Mouse (Mus musculus) MEL (cell line): ENCODE results near the gene Plin2. TPM values are rescaled to one million over a fixed set of nuclear protein-coding genes. Genes with fewer than 3 reads are reported as not detected.

Experiments
- DNase-seq: peaks from one replicate; pipeline ENCODE4 v3.0.0; 2011; ENCODE audit warnings: low read depth, low spot score
- H3K27ac ChIP-seq: 2 replicates; pipeline ENCODE4 v1.5.1; 2012; ENCODE audit warnings: low read depth, mild to moderate bottlenecking, control low read depth, low read length, moderate library complexity; ENCODE audit not compliant: control insufficient read depth
- H3K27me3 ChIP-seq, 2 experiments: fragments of 150-350 bp in 1 of 2; sonication (generic) in 1 of 2; 2 replicates each; pipeline ENCODE4 v1.6.1; 2012; ENCODE audit warnings: low read length in 2 of 2, mild to moderate bottlenecking in 2 of 2, improper control_type of control experiment in 1 of 2, moderate library complexity in 1 of 2; ENCODE audit not compliant: insufficient read depth in 2 of 2, control insufficient read depth in 1 of 2
- H3K36me3 ChIP-seq, 2 experiments: 2 replicates each; pipeline ENCODE4 v1.6.1; 2012 to 2014; ENCODE audit warnings: low read length in 2 of 2, improper control_type of control experiment in 1 of 2, inconsistent platforms in 1 of 2, mild to moderate bottlenecking in 1 of 2; ENCODE audit not compliant: insufficient read depth in 2 of 2, control insufficient read depth in 1 of 2
- H3K4me1 ChIP-seq, 2 experiments: fragments of 150-350 bp in 1 of 2; sonication (generic) in 1 of 2; 2 replicates each; pipeline ENCODE4 v1.6.1; 2012; ENCODE audit warnings: low read length in 2 of 2, improper control_type of control experiment in 1 of 2, mild to moderate bottlenecking in 1 of 2; ENCODE audit not compliant: insufficient read depth in 2 of 2, control insufficient read depth in 1 of 2
- H3K4me3 ChIP-seq, 2 experiments: fragments of 150-350 bp in 1 of 2; sonication (generic) in 1 of 2; 2 replicates each; pipeline ENCODE4 v1.5.1; 2012; ENCODE audit warnings: low read depth in 2 of 2, low read length in 2 of 2, mild to moderate bottlenecking in 2 of 2, moderate library complexity in 2 of 2, control low read depth in 1 of 2, improper control_type of control experiment in 1 of 2; ENCODE audit not compliant: control insufficient read depth in 1 of 2, insufficient read depth in 1 of 2
- H3K79me2 ChIP-seq: 2 replicates; pipeline ENCODE4 v1.6.1; 2012; ENCODE audit warnings: mild to moderate bottlenecking, low read length, moderate library complexity; ENCODE audit not compliant: control insufficient read depth, poor library complexity, insufficient read depth
- H3K9ac ChIP-seq: 2 replicates; pipeline ENCODE4 v1.6.1; 2012; ENCODE audit warnings: low read depth, mild to moderate bottlenecking, control low read depth, low read length, moderate library complexity; ENCODE audit not compliant: control insufficient read depth, poor library complexity, severe bottlenecking
- H3K9me3 ChIP-seq: fragments of 150-350 bp; sonication (generic); replicated peaks from 2 replicates; pipeline ENCODE4 v1.6.1; 2012; ENCODE audit warnings: mild to moderate bottlenecking, low read length, improper control_type of control experiment, moderate library complexity; ENCODE audit not compliant: insufficient read depth
- BHLHE40 ChIP-seq: IDR thresholded peaks from 2 replicates; pipeline ENCODE4 v1.6.1; 2012; ENCODE audit warnings: low read depth, mild to moderate bottlenecking, inconsistent platforms, low read length, improper control_type of control experiment, borderline replicate concordance
- CTCF ChIP-seq, 3 experiments: IDR thresholded peaks in 2 of 3; conservative IDR thresholded peaks in 1 of 3; 2 replicates each; pipeline ENCODE4 v1.5.1; 2011 to 2012; ENCODE audit warnings: low read length in 3 of 3, low read depth in 2 of 3, mild to moderate bottlenecking in 2 of 3, improper control_type of control experiment in 1 of 3, inconsistent platforms in 1 of 3, mixed read lengths in 1 of 3, moderate library complexity in 1 of 3; ENCODE audit not compliant: control insufficient read depth in 1 of 3, insufficient read depth in 1 of 3, poor library complexity in 1 of 3, severe bottlenecking in 1 of 3
- ELF1 ChIP-seq: IDR thresholded peaks from 2 replicates; pipeline ENCODE4 v1.6.1; 2014; ENCODE audit warnings: low read depth, mild to moderate bottlenecking, inconsistent platforms, low read length, improper control_type of control experiment, moderate library complexity
- ETS1 ChIP-seq: IDR thresholded peaks from 2 replicates; pipeline ENCODE4 v1.6.1; 2012; ENCODE audit warnings: low read depth, mild to moderate bottlenecking, inconsistent platforms, low read length, improper control_type of control experiment, moderate library complexity
- GATA1 ChIP-seq: IDR thresholded peaks from 2 replicates; pipeline ENCODE4 v1.6.1; 2011; ENCODE audit warnings: low read depth, low read length, improper control_type of control experiment
- HCFC1 ChIP-seq: IDR thresholded peaks from 2 replicates; pipeline ENCODE4 v1.6.1; 2012; ENCODE audit warnings: low read depth, mild to moderate bottlenecking, inconsistent platforms, low read length, improper control_type of control experiment, moderate library complexity
- KAT2A ChIP-seq: conservative IDR thresholded peaks from 2 replicates; pipeline ENCODE4 v1.6.1; 2012; ENCODE audit warnings: low read depth, low read length, improper control_type of control experiment, inconsistent platforms
- MAFK ChIP-seq: IDR thresholded peaks from 2 replicates; pipeline ENCODE4 v1.6.1; 2011; ENCODE audit warnings: low read depth, mild to moderate bottlenecking, low read length, improper control_type of control experiment, borderline replicate concordance
- MAZ ChIP-seq: IDR thresholded peaks from 2 replicates; pipeline ENCODE4 v1.6.1; 2012; ENCODE audit warnings: low read depth, mild to moderate bottlenecking, inconsistent platforms, low read length, improper control_type of control experiment
- MEF2A ChIP-seq: IDR thresholded peaks from 2 replicates; pipeline ENCODE4 v1.6.1; 2014; ENCODE audit warnings: low read depth, mild to moderate bottlenecking, inconsistent platforms, low read length, improper control_type of control experiment; ENCODE audit not compliant: poor library complexity, insufficient replicate concordance, severe bottlenecking; ENCODE audit errors: extremely low read depth
- MYB ChIP-seq: IDR thresholded peaks from 2 replicates; pipeline ENCODE4 v1.6.1; 2011; ENCODE audit warnings: mild to moderate bottlenecking, low read depth, low read length, improper control_type of control experiment
- MYC ChIP-seq: IDR thresholded peaks from 2 replicates; pipeline ENCODE4 v1.6.1; 2011; ENCODE audit warnings: low read depth, mild to moderate bottlenecking, low read length, improper control_type of control experiment, moderate library complexity
- NELFE ChIP-seq: IDR thresholded peaks from 2 replicates; pipeline ENCODE4 v1.6.1; 2011; ENCODE audit warnings: low read depth, low read length, improper control_type of control experiment
- NRF1 ChIP-seq: IDR thresholded peaks from 2 replicates; pipeline ENCODE4 v1.6.1; 2014; ENCODE audit warnings: low read depth, mild to moderate bottlenecking, inconsistent platforms, low read length, improper control_type of control experiment, moderate library complexity; ENCODE audit not compliant: poor library complexity, insufficient read depth, severe bottlenecking
- POLR2AphosphoS2 ChIP-seq: IDR thresholded peaks from 2 replicates; pipeline ENCODE4 v1.6.1; 2011; ENCODE audit warnings: low read length, improper control_type of control experiment
- RAD21 ChIP-seq: IDR thresholded peaks from 2 replicates; pipeline ENCODE4 v1.6.1; 2011; ENCODE audit warnings: mild to moderate bottlenecking, low read depth, low read length, improper control_type of control experiment
- RCOR1 ChIP-seq: IDR thresholded peaks from 2 replicates; pipeline ENCODE4 v1.6.1; 2012; ENCODE audit warnings: low read depth, mild to moderate bottlenecking, inconsistent platforms, low read length, improper control_type of control experiment
- USF1 ChIP-seq: IDR thresholded peaks from 2 replicates; pipeline ENCODE4 v1.6.1; 2014; ENCODE audit warnings: low read depth, mild to moderate bottlenecking, inconsistent platforms, low read length, improper control_type of control experiment, moderate library complexity
- ZC3H11A ChIP-seq: IDR thresholded peaks from 2 replicates; pipeline ENCODE4 v1.6.1; 2012; ENCODE audit warnings: low read depth, mild to moderate bottlenecking, inconsistent platforms, low read length, improper control_type of control experiment
- ZKSCAN1 ChIP-seq: IDR thresholded peaks from 2 replicates; pipeline ENCODE4 v1.6.1; 2012; ENCODE audit warnings: low read depth, mild to moderate bottlenecking, inconsistent platforms, low read length, improper control_type of control experiment, moderate library complexity
- ZNF384 ChIP-seq: IDR thresholded peaks from 2 replicates; pipeline ENCODE4 v1.6.1; 2012; ENCODE audit warnings: low read depth, mild to moderate bottlenecking, inconsistent platforms, low read length, improper control_type of control experiment
- polyA plus RNA-seq, 2 experiments: library from polyadenylated mRNA; stranded (reverse) in 1 of 2; unstranded in 1 of 2; fragments of >175 nt in 1 of 2; fragments of >200 nt in 1 of 2; gene quantifications; 2 replicates each; pipeline versions ENCODE4 v1.2.1 to v1.2.4; 2012; ENCODE audit warnings: low replicate concordance in 2 of 2, low read depth in 1 of 2; ENCODE audit not compliant: insufficient read length in 2 of 2, insufficient read depth in 1 of 2, missing spikeins in 1 of 2
- total RNA-seq: library from RNA; depleted of rRNA; stranded (reverse); fragments of 300-350 nt; gene quantifications from 2 replicates; pipeline ENCODE4 v1.2.3, GENCODE M21; 2012

The Plin2 gene
- total and polyA plus RNA-seq, 3 experiments, result 75.9 to 92.2 TPM; not detected in 1

DNA sequence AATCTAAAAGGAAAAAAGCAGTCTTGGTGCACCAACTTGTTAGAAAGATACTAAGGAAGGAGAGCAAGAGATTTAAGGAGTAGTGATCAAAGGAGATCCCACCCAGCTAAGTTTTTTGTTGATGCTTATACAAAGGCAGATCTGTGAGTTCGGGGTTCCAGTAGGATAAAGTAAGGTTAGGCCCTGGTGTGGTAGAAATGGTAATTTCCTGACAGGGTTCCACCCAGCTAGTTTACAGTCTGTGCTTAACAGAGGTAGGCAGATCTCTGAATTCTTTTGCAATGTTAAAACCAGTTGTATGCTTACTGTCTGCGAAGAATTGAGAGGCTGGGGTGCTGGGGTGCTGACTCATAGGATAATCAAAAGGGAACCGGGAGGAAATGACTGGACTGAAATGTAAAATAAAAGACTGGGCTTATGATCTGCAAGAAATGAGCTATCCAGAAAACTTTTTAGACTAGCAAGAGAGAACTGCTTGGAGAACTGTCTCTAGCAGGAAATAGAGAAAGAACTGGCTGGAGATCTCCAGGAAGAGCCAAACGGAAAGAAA lies 40.9 kb upstream of the Plin2 start:
- Histone ChIP-seq H3K4me3 (no peak overlapping the region), H3K9ac (no peak overlapping the region), H3K27me3 (no peaks in the 10 kb centered on the region), H3K36me3 (peaks cover 0 to 9% of the 10 kb centered on the region in 2 experiments; a peak in 2 of 4 replicates), H3K4me1 (peaks cover 2 to 8% of the 10 kb centered on the region in 2 experiments; a peak in 2 of 4 replicates), H3K27ac (no peak overlapping the region), H3K9me3 (no peaks in the 10 kb centered on the region), H3K79me2 (no peaks in the 10 kb centered on the region)
- DNase-seq, result peak; percentile 29
- TF ChIP-seq NELFE (no peak), USF1 (no peak), POLR2AphosphoS2 (no peak), ELF1 (no peak), CTCF (IDR thresholded peaks at IDR 0.05 in 2 of 3, conservative IDR thresholded peaks at IDR 0.05 in 1 of 3; ENCODE audit: control insufficient read depth in 1 of 3, insufficient read depth in 1 of 3, low read depth in 2 of 3, low read length in 3 of 3, poor library complexity in 1 of 3, severe bottlenecking in 1 of 3) (no peak), HCFC1 (no peak), MYB (no peak), ETS1 (no peak), ZNF384 (no peak), BHLHE40 (no peak), RCOR1 (no peak), MAZ (no peak), MEF2A (no peak), ZC3H11A (no peak), ZKSCAN1 (no peak), MAFK (no peak), NRF1 (no peak), KAT2A (no peak), GATA1 (no peak)

DNA sequence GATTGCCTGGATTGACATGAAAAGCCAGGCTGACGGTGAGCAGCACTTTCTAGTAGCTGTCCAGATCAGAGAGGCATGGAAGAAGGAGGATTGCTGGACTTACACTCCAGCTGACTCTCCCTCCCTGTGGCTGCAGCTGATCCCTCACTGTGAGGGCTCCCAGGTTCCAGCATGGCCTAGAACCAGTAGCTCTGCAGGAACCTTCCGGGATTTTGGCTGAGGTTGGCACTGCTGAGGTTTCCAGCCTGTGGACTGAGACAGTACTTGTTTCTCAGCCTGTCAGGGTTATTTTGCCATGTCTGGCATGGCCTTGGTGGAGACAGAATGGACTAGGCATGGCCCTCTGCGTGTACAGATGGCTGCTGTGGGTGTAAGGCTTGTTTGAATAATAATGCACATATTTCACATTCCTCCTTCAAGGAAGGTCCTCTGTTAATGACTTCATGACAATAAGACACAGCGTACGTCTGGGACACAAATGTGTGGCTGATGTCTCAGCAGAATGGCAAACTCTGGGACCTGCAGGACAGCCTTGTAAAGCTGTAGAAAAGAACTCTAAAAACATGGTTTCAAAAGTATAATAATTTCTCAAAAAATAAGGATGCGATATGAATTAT lies 40.3 kb upstream of the Plin2 start:
- TF ChIP-seq HCFC1 (no peak), MAFK (no peak), NRF1 (no peak), RAD21 (no peak), MYC (no peak)
- no peak overlapping the region for H3K4me3 ChIP-seq

More for the DNA sequence above, 40.3 kb upstream of the Plin2 start:
- no peak overlapping the region for H3K27ac ChIP-seq
- H3K36me3 ChIP-seq, result peaks cover 0 to 9% of the 10 kb centered on the region in 2 experiments; a peak in 2 of 4 replicates
- no peaks in the 10 kb centered on the region for H3K27me3 ChIP-seq
- H3K4me1 ChIP-seq, result peaks cover 2 to 8% of the 10 kb centered on the region in 2 experiments; a peak in 2 of 4 replicates
- H3K9ac ChIP-seq, result no peak overlapping the region
- no peaks in the 10 kb centered on the region for H3K79me2 ChIP-seq
- DNase-seq, result no peak
- H3K9me3 ChIP-seq, result no peaks in the 10 kb centered on the region
